Mouse (Mus musculus) kidney, postnatal 0 days (tissue): Measurements from ENCODE around the gene Sbf2. TPM values are rescaled to one million over a fixed set of nuclear protein-coding genes. Genes with fewer than 3 reads are reported as not detected.
A peak's percentile ranks its signal among the peaks of the same experiment; 100 is the strongest.

ENCODE experiments used
- ATAC-seq: fragments of 200-750 bp; cut with Nextera tagmentation; replicated peaks from 2 replicates; pipeline ENCODE4 v1.8.0; 2017; ENCODE audit warnings: low read depth, moderate number of reproducible peaks, moderate TSS enrichment, moderate library complexity; ENCODE audit not compliant: low FRiP score
- DNase-seq: peaks from one replicate; pipeline ENCODE4 v3.0.0-alpha.2; 2016; ENCODE audit warnings: low spot score
- H3K27ac ChIP-seq: fragments of 300-500 bp; sonication (generic); 2 replicates; pipeline ENCODE4 v1.5.1; 2014; ENCODE audit warnings: mild to moderate bottlenecking
- H3K27me3 ChIP-seq: fragments of 300-500 bp; sonication (generic); 2 replicates; pipeline ENCODE4 v1.6.1; 2014; ENCODE audit warnings: low read length, mixed read lengths; ENCODE audit not compliant: insufficient read depth
- H3K36me3 ChIP-seq: fragments of 300-500 bp; sonication (generic); 2 replicates; pipeline ENCODE4 v1.6.1; 2014; ENCODE audit warnings: low read length, mixed read lengths; ENCODE audit not compliant: insufficient read depth
- H3K4me1 ChIP-seq: fragments of 300-500 bp; sonication (generic); replicated peaks from 2 replicates; pipeline ENCODE4 v1.6.1; 2014; ENCODE audit warnings: antibody characterized with exemption, low read length, mixed read lengths; ENCODE audit not compliant: insufficient read depth
- H3K4me2 ChIP-seq: fragments of 300-500 bp; sonication (generic); 2 replicates; pipeline ENCODE4 v1.6.1; 2014; ENCODE audit warnings: mild to moderate bottlenecking, low read length, moderate library complexity, mixed read lengths
- H3K4me3 ChIP-seq: fragments of 300-500 bp; sonication (generic); replicated peaks from 2 replicates; pipeline ENCODE4 v1.5.1; 2014; ENCODE audit warnings: low read depth, low read length
- H3K9ac ChIP-seq: fragments of 300-500 bp; sonication (generic); 2 replicates; pipeline ENCODE4 v1.6.1; 2014; ENCODE audit warnings: low read depth, low read length
- H3K9me3 ChIP-seq: fragments of 300-500 bp; sonication (generic); replicated peaks from 2 replicates; pipeline ENCODE4 v1.6.1; 2016; ENCODE audit warnings: low read length, inconsistent platforms, mixed read lengths
- CTCF ChIP-seq: IDR thresholded peaks from 2 replicates; pipeline ENCODE4 v1.5.1; 2016; ENCODE audit warnings: antibody characterized with exemption, low read depth, mild to moderate bottlenecking, moderate library complexity
- WGBS: fragments of 180-500 bp; shearing (Covaris S2); extraction: QIAGEN DNeasy Blood & Tissue Kit; methylation state at CpG from one replicate; pipeline ENCODE4 v1.1.7; 2014; 5-methylcytosine and 5-hydroxymethylcytosine counted together
- polyA plus RNA-seq: library from polyadenylated mRNA; unstranded; fragments of >200 nt; fragmentation: Nextera tagmentation; extraction: Ambion mirVana; gene quantifications from 2 replicates; pipeline ENCODE4 v1.2.1, GENCODE M21; 2015

Sbf2 gene
- polyA plus RNA-seq, 1 experiment from 2014 or later: 27.5 TPM

DNA sequence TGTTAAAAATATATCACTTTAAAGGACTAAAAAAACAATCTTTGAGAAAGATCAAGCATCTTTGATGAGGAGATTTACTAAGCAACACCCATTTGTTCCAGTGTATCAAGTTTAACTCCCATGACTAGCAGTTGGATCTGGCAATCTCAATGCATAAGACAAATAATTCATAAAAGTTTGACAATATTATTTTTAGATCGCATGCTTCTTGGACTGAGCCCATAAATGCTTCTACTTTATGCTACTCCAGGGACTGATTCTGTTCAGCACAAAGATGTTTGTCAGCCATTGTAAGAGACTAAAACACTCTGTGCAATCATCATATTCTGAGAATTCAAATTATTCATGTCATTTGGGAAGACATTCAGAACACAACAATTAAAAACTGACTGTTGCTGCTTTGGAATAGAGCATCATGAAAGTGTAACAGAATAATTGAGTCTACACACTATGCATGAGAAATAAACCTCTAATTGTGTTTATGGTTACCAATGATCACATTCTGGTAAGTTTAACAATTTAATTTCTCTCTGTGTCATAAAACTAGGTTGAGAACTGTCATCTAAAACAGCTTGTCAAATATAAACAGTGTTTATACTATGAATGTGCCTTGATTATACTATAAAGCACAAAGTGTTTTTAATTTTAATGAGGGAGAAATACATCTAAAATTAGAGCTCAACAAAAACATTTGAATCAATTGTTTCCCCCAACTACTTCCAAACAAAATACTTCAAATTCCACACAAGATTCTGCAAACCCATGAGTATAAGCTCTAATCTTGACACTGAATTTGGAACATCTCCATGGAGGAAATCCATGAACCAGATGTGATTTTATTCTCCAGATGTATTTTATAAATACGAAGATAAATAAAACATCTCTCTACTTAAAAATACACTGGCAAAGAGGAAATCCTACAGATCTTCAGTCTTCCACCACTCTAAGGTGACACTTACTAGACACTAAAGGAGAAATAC is 98.2 kb downstream of the Sbf2 start:
- H3K4me1 ChIP-seq: no peaks in the 10 kb centered on the region
- no peak for ATAC-seq
- TF ChIP-seq CTCF: no peak
- H3K27ac ChIP-seq: no peak overlapping the region
- H3K27me3 ChIP-seq: no peaks in the 10 kb centered on the region
- H3K9ac ChIP-seq: no peak overlapping the region
- H3K4me3 ChIP-seq: no peak overlapping the region
- H3K4me2 ChIP-seq: no peak overlapping the region
- 59% methylated on average over 2 of the region's 2 CpGs for WGBS
- H3K36me3 ChIP-seq: no peaks in the 10 kb centered on the region
- no peaks in the 10 kb centered on the region for H3K9me3 ChIP-seq
- peak; percentile 82 for DNase-seq

DNA sequence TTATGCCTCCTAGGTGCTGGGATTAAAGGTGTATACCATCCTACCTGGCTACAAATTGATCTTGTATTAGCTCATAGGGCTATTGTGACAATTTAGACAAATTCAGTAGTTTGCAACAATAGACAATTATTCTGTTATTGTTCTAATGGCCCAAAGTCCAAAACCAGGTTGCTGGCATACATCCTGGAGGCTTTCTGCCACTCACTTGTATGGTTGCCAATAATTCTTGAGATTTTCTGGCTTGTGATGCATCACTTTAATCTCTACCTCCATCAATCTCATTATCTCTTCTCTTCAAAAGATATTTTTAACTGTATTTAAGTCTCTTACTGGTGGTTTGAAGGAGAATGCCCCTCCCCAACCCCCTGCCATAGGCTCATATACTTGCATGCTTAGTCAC is 100.6 kb downstream of the Sbf2 start:
- Histone ChIP-seq H3K4me3 (no peak overlapping the region), H3K36me3 (no peaks in the 10 kb centered on the region), H3K4me2 (no peak overlapping the region), H3K27ac (no peak overlapping the region), H3K4me1 (no peaks in the 10 kb centered on the region), H3K9me3 (no peaks in the 10 kb centered on the region), H3K27me3 (no peaks in the 10 kb centered on the region), H3K9ac (no peak overlapping the region)
- DNase-seq (no peak), ATAC-seq (no peak)
- TF ChIP-seq CTCF: no peak

DNA sequence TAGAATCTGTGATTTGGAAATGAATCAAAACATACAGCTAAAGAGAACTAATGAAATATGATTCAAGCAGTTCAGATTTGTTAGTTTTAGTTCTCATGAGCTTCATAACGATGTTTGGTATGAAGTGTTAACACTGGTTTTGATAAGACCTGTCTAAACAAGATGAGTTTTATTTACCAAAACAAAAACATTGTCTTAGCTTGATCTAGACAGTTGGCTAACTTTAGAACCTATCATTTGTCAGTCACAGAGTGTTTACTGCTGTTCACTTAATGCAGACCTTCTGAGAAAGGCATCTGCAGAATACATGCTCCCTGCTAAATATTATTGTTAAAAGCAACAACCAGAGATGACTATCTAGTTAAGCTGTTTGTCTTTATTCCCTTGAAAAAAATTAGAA is 116.1 kb downstream of the Sbf2 start:
- Histone ChIP-seq H3K9ac (no peak overlapping the region), H3K27ac (no peak overlapping the region), H3K4me3 (no peak overlapping the region), H3K4me2 (no peak overlapping the region), H3K9me3 (no peaks in the 10 kb centered on the region), H3K36me3 (no peaks in the 10 kb centered on the region), H3K27me3 (no peaks in the 10 kb centered on the region), H3K4me1 (no peaks in the 10 kb centered on the region)
- DNase-seq (no peak), ATAC-seq (no peak)
- WGBS: 72% methylated on average over 1 of the region's 1 CpGs
- TF ChIP-seq CTCF: no peak

DNA sequence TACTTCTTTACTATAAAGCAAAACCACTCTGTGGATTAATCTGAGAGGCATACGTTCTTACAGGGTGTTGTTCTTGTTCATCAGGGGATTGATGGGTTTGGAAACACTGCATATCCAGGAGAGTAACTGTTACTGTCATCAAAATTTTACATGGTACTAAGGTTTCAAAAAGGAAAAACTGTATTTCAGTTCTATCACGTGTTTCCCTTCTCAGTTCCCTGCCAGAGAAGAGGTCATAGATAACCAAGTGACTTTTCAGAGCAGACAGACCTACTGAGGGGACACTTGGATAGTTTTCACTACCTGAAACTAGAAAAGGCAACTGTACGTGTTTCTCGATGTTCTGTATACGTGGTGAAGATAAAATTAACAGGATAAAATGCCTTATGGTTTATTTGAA is 123.7 kb downstream of the Sbf2 start:
- no peaks in the 10 kb centered on the region for H3K27me3 ChIP-seq
- WGBS: 90% methylated on average over 5 of the region's 5 CpGs
- H3K36me3 ChIP-seq: no peaks in the 10 kb centered on the region
- H3K4me1 ChIP-seq: no peaks in the 10 kb centered on the region
- H3K4me3 ChIP-seq: no peak overlapping the region
- no peaks in the 10 kb centered on the region for H3K9me3 ChIP-seq
- no peak for ATAC-seq
- no peak for TF ChIP-seq CTCF
- H3K27ac ChIP-seq: no peak overlapping the region
- H3K9ac ChIP-seq: no peak overlapping the region
- no peak for DNase-seq
- H3K4me2 ChIP-seq: no peak overlapping the region

DNA sequence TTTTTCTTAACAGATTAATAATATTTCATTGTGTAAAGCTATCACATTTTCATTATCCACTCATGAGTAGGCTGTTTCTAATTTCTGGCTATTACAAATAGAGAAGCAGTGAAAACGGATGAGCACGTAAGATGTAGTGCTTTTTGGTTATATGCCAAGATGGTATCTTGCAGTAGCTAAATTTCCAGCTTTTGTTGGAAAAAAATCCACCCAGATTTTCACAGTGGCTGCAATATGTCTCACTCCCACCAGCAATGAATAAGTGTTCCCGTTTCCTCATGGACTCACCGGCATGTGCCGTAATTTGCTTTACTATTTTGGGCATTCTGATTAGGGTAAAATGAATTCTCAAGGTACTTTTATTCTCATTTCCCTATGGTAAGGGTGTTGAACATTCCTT is 129.7 kb downstream of the Sbf2 start:
- 89% methylated on average over 5 of the region's 5 CpGs for WGBS
- H3K27ac ChIP-seq: no peak overlapping the region
- DNase-seq (no peak), ATAC-seq (no peak)
- no peaks in the 10 kb centered on the region for H3K9me3 ChIP-seq
- no peak for TF ChIP-seq CTCF
- H3K36me3 ChIP-seq: no peaks in the 10 kb centered on the region
- H3K9ac ChIP-seq: no peak overlapping the region
- H3K4me1 ChIP-seq: no peaks in the 10 kb centered on the region
- H3K27me3 ChIP-seq: no peaks in the 10 kb centered on the region
- H3K4me3 ChIP-seq: no peak overlapping the region
- H3K4me2 ChIP-seq: no peak overlapping the region

DNA sequence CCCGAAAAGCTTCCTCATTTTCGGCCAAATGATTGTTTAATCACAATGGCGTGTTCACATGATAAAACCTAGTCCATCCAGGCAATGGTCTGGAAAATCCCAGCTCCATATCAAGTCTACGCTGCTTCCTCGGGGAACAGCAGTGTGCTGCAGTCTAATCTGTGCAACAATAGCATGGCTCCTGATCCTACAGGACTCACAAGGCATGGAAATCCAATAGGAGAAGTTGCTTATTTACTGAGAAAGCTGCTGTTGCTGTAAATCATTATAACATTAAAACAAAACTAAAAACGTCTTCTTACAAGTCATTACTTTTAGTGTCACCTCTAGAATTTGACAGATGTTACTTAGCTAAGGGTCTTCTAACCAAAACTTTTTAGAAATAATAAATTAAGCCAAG is 143.7 kb downstream of the Sbf2 start:
- no peaks in the 10 kb centered on the region for H3K4me1 ChIP-seq
- WGBS: 50% methylated on average over 6 of the region's 6 CpGs
- H3K9me3 ChIP-seq: no peaks in the 10 kb centered on the region
- 0 out of 2 replicates have a peak overlapping the region, but pooled peaks have one; percentile 8 for H3K27ac ChIP-seq
- no peak overlapping the region for H3K4me3 ChIP-seq
- ATAC-seq (no peak), DNase-seq (peak; percentile 78)
- H3K4me2 ChIP-seq: no peak overlapping the region
- no peak overlapping the region for H3K9ac ChIP-seq
- no peak for TF ChIP-seq CTCF
- H3K27me3 ChIP-seq: no peaks in the 10 kb centered on the region
- no peaks in the 10 kb centered on the region for H3K36me3 ChIP-seq

DNA sequence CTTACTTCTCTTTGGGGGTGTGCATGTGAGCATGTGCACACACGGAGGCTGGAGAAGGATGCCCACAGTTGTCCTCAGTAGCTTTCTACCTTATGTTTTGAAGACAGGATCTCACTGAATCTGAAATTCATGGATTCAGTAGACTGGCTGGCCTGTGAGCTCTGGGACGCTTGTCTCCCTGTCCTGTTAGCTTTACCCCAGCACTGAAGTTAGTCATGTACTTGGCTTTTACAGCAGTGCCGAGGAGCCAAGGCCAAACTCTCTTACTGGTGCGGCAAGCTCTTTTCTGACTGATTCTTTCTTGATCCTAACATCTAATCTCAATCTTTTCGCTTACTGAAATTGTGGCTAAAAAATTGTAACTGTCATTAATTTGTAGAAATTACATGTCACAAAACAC is 151.3 kb downstream of the Sbf2 start:
- DNase-seq (no peak), ATAC-seq (no peak)
- Histone ChIP-seq H3K4me2 (no peak overlapping the region), H3K27me3 (no peaks in the 10 kb centered on the region), H3K9me3 (no peaks in the 10 kb centered on the region), H3K36me3 (no peaks in the 10 kb centered on the region), H3K9ac (no peak overlapping the region), H3K4me3 (no peak overlapping the region), H3K27ac (no peak overlapping the region), H3K4me1 (no peaks in the 10 kb centered on the region)
- TF ChIP-seq CTCF: no peak
- WGBS: 81% methylated on average over 5 of the region's 5 CpGs
